Mouse (Mus musculus): Measurements from ENCODE around the gene Lhfpl2.
"Not testable (repeated sequence)": the region's sequence is repeated elsewhere in the genome, so short reads cannot be mapped to it uniquely, and the experiment has no call there.

DNA sequence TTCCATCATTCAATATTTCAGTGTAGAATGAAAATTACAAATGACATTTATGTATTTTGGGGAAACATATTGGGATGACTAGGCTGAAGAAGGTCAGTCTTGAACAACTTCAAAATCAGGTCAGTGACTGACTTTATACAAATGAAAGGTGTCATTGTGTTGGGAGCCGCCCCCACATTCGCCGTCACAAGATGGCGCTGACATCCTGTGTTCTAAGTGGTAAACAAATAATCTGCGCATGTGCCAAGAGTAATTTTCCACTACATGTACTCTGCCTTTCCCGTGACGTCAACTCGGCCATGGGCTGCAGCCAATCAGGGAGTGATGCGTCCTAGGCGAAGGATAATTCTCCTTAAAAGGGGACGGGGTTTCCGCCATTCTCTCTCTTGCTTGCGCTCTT, 33.0 kb upstream of the Lhfpl2 start:
- TF ChIP-seq POLR2A, CTCF (IDR thresholded peaks at IDR 0.05; ENCODE audit: extremely low read depth, insufficient read depth, low read length): not testable (repeated sequence)

Measured in cortical plate, adult 2 months (tissue).